Mouse (Mus musculus) mouse embryonic stem cell (cell line): Measurements from ENCODE around the gene Dclre1a.

Experiments used
- in situ Hi-C, 2 experiments: fragments of 300-500 bp; cut with MboI; formaldehyde crosslinking; loops; 1 replicate in 1 of 2; 3 replicates in 1 of 2; pipeline ENCODE4 v1.14.3; 2019 to 2020; ENCODE audit warnings: low sequenced_read_pairs in 2 of 2, low pct_unique_long_range_greater_than_20kb in 1 of 2, mixed read lengths in 1 of 2; ENCODE audit not compliant: unreplicated experiment in 1 of 2

The Dclre1a gene

DNA sequence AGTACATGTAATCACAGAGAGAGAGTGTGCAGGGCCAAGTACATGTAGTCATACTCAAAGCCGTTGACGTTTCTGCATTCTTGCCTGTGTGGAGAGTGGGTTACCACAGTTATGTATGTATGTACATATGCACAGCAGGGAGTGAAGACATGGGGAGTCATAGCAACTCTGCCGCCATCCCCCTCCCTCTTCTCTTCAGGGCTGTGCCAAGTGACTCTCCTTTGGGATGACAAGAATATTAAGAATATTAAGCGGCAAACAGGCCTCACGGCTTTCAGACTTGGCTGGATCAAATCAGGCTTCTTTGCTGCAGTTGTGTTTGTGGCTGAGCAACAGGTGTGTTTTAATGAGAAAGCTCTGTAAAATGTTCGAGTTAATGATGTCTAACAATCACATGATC lies 58.4 kb downstream of the Dclre1a start:
- in situ Hi-C loops = no loop called here

DNA sequence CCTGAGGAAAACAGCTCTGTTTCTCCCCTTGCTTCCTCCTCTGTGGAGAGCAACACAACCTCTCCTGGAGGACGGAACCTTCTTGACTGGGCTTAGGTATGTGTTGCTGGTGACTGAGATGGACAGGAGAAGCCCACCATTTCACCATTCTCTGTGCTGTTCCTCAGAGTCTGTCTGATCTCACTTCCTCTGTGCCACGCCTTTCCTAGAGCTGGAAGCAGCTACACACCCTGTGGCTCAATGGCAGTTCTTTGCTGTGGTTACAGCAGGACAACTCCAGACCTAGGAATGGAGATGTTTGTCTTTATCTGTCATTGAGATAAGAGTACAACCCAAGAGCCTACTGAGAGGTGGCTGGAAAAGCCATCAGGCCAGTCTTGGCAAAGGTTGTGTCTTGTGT lies 60.7 kb downstream of the Dclre1a start:
- in situ Hi-C loops = no loop called here

DNA sequence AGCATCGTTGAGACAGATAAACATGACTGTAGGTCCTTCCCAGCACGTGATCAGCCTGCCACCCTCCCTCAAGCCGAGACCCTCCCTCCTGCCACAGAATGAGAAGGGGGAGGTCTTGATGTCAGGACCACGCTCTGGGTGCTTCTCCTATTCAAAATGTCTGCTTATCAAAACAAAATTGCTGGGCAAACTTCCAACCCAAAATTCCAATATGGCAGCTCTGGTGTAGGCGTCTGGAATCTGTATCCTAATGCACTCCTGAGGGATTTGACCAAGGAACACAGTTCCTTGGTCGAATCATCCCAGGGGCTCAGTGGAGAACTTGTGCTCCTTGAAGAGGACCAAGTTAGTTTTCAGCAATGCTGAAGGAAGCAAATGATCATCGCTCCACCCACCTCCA lies 61.1 kb downstream of the Dclre1a start:
- in situ Hi-C loops = no loop called here

DNA sequence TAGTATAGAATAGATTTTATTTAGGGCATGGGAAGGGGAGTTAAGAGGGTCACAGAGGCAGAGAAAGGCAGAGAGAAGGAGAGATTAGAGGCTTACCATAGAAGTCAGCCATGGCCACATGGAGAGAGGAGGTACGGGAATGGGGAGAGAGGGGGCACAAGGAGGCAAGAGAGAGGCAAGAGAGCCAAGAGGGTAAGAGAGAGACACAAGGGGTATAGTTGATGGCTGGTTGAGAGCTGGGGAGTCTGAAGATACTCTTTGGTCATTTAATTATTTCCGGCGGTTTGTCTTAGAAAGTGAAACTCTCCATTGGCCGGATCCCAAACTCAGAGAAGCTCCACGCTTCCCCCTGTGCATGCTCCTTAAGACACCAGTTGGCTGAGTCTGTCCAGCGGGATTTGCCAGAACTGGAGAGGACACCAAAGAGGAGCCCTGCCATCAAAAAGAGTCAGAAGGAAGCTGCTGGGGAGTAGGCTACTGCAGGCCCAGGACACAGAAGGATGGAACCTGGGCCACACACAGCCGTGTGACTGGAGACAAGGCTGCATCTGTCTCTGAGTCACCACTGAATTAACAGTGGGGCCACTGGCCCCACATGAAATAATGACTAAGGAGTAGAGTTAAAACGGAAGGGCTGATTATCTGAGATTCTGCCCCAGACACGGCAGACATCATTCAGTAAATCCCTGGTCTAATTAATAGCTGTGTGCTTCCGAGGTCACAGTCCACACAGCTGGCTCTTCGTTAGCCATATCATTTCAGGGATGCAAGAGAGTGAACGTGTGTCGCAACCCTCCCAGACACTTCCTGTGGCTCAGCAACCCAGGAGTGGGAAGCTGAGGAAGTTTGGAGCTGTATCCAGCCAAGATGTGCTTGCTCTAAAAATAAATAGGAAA lies 62.4 kb downstream of the Dclre1a start:
- in situ Hi-C loops = no loop called here

DNA sequence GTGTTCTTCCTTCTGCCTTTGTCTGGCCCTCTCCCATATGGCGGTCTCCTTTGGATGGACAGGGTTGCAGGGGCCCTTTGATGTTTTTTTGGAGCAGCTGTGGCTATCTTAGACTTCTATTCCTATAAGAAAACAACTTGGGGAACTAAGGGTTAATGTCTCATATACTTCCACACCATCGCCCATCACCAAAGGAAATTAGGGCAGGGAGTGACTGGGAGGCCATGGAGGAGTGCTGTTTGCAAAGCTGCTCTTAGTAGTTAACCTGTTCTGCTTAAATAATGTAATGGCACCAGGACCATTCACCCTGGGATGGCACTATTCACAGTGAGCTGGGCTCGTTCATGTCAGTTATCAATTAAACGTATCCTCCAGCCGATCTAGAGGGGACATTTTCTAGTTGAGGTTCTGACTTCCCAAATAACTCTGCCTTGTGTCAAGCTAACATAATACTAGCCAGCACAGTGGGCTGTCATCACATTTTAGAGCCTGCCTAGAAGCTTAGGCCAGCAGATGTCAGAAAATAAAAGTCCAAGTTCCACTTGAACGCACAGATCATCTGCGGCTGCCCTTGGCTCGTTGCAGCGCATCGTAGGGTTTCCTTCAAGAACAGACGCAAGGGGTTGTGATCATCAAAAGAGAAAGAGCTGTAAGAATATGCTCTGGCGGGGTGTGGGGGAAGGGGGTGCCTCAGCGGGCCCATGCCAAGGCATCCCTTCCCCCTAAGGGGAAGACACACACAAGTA lies 63.2 kb downstream of the Dclre1a start:
- in situ Hi-C loops = no loop called here
